Mouse (Mus musculus) liver, embryonic 14.5 days (tissue): ENCODE measurements around the gene Traf2. TPM values are rescaled to one million over a fixed set of nuclear protein-coding genes. Genes with fewer than 3 reads are reported as not detected.
"Not testable (repeated sequence)": the region's sequence is repeated elsewhere in the genome, so short reads cannot be mapped to it uniquely, and the experiment has no call there.

Experiments used
- ATAC-seq: fragments of 200-750 bp; cut with Nextera tagmentation; 2 replicates; pipeline ENCODE4 v1.8.0; 2017; ENCODE audit warnings: moderate number of reproducible peaks, mild to moderate bottlenecking, moderate library complexity; ENCODE audit not compliant: insufficient read depth
- DNase-seq, 3 experiments: peaks; one replicate each; pipeline ENCODE4 v3.0.0-alpha.2; 2012 to 2013; ENCODE audit warnings: low read depth in 3 of 3, low spot score in 3 of 3
- H3K27ac ChIP-seq: fragments of 300-500 bp; sonication (generic); 2 replicates; pipeline ENCODE4 v1.5.1; 2014; ENCODE audit warnings: moderate library complexity, mild to moderate bottlenecking, control low read depth, inconsistent platforms
- H3K27me3 ChIP-seq: fragments of 300-500 bp; sonication (generic); 2 replicates; pipeline ENCODE4 v1.6.1; 2014; ENCODE audit warnings: mild to moderate bottlenecking, low read length, moderate library complexity; ENCODE audit not compliant: control insufficient read depth, insufficient read depth
- H3K36me3 ChIP-seq: fragments of 300-500 bp; sonication (generic); replicated peaks from 2 replicates; pipeline ENCODE4 v1.6.1; 2014; ENCODE audit warnings: low read depth; ENCODE audit not compliant: control insufficient read depth, insufficient read depth
- H3K4me1 ChIP-seq, 2 experiments: fragments of 200-500 bp in 1 of 2; fragments of 300-500 bp in 1 of 2; sonication (generic) in 1 of 2; replicated peaks; 2 replicates each; pipeline ENCODE4 v1.6.1; 2012 to 2014; ENCODE audit warnings: antibody characterized with exemption in 1 of 2, inconsistent platforms in 1 of 2, low read length in 1 of 2; ENCODE audit not compliant: control insufficient read depth in 2 of 2, insufficient read depth in 2 of 2
- H3K4me2 ChIP-seq: fragments of 300-500 bp; sonication (generic); 2 replicates; pipeline ENCODE4 v1.6.1; 2014; ENCODE audit warnings: low read depth, mild to moderate bottlenecking, control low read depth, moderate library complexity
- H3K4me3 ChIP-seq, 2 experiments: fragments of 200-500 bp in 1 of 2; fragments of 300-500 bp in 1 of 2; sonication (generic) in 1 of 2; 2 replicates each; pipeline ENCODE4 v1.5.1; 2012 to 2014; ENCODE audit warnings: low read depth in 2 of 2, low read length in 2 of 2, mild to moderate bottlenecking in 2 of 2, control low read depth in 1 of 2, inconsistent platforms in 1 of 2, moderate library complexity in 1 of 2; ENCODE audit not compliant: insufficient read depth in 1 of 2
- H3K9ac ChIP-seq: fragments of 300-500 bp; sonication (generic); replicated peaks from 2 replicates; pipeline ENCODE4 v1.6.1; 2014; ENCODE audit warnings: mild to moderate bottlenecking, control low read depth, moderate library complexity
- H3K9me3 ChIP-seq: fragments of 300-500 bp; sonication (generic); 2 replicates; pipeline ENCODE4 v1.6.1; 2016; ENCODE audit warnings: low read length, mixed read lengths; ENCODE audit not compliant: control insufficient read depth
- CTCF ChIP-seq: IDR thresholded peaks from 2 replicates; pipeline ENCODE4 v1.5.1; 2016; ENCODE audit warnings: antibody characterized with exemption, low read depth, control low read depth
- EP300 ChIP-seq: IDR thresholded peaks from 2 replicates; pipeline ENCODE4 v1.6.1; 2016; ENCODE audit warnings: antibody characterized with exemption, low read depth
- WGBS: fragments of 180-500 bp; shearing (Covaris S2); extraction: QIAGEN DNeasy Blood & Tissue Kit; methylation state at CpG from one replicate; pipeline ENCODE4 v1.1.7; 2014; ENCODE audit not compliant: insufficient replicate concordance; 5-methylcytosine and 5-hydroxymethylcytosine counted together
- polyA plus RNA-seq, 2 experiments: library from polyadenylated mRNA; depleted of rRNA in 1 of 2; stranded (reverse) in 1 of 2; unstranded in 1 of 2; fragments of >200 nt; fragmentation: Nextera tagmentation in 1 of 2; extraction: Ambion mirVana in 1 of 2; gene quantifications; 2 replicates each; pipeline versions ENCODE4 v1.2.1 to v1.2.3; 2012 to 2014

Traf2 gene
- polyA plus RNA-seq, 2 experiments, result 5.9 to 12.3 TPM

DNA sequence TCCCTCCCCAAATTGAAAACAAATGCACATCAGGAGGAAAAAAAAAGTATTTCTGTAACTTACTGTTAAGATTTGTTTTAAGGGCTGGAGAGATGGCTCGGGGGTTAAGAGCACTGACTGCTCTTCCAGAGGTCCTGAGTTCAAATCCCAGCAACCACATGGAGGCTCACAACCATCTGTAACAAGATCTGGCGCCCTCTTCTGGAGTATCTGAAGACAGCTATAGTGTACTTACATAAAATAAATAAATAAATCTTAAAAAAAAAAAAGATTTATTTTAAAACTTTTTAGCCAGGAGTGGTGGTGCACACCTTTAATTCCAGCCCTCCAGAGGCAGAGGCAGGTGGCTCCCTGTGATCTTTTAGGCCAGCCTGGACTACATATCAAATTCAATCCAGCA lies 8.7 kb upstream of the Traf2 start:
- not testable (repeated sequence) for H3K9me3 ChIP-seq, H3K4me2 ChIP-seq, H3K9ac ChIP-seq, ATAC-seq, H3K4me3 ChIP-seq, H3K27ac ChIP-seq, DNase-seq, H3K36me3 ChIP-seq, H3K27me3 ChIP-seq
- H3K4me1 ChIP-seq, result peaks cover 8 to 16% of the 10 kb centered on the region in 2 experiments
- WGBS, result 37% methylated on average over 2 of the region's 2 CpGs
- peak; percentile 38; the same call in 1 of the 2 replicates for TF ChIP-seq CTCF

DNA sequence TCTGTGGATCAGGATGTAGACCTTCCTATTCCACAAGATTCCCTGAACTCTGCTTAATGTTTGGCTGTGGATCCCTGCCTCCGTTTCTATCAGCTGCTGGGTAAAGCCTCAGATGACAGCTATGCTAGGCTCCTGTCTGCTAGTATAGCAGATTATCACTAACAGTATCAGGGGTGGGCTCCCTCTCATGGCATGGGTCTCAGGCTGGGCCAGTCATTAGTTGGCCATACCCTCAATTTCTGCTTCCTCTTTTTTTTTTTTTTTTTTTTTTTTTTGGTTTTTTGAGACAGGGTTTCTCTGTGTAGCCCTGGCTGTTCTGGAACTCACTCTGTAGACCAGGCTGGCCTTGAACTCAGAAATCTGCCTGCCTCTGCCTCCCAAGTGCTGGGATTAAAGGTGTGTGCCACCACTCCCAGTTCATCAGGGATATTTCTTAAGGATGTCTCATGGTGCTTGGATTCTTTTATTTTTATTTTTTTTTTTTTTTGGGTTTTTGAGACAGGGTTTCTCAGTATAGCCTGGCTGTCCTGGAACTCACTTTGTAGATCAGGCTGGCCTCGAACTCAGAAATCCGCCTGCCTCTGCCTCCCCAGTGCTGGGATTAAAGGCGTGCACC lies 6.5 kb upstream of the Traf2 start:
- not testable (repeated sequence) for H3K36me3 ChIP-seq, H3K4me3 ChIP-seq, H3K27ac ChIP-seq, H3K27me3 ChIP-seq, H3K9me3 ChIP-seq, DNase-seq, H3K4me1 ChIP-seq, ATAC-seq, H3K9ac ChIP-seq, H3K4me2 ChIP-seq
- 69% methylated on average over 4 of the region's 4 CpGs for WGBS

DNA sequence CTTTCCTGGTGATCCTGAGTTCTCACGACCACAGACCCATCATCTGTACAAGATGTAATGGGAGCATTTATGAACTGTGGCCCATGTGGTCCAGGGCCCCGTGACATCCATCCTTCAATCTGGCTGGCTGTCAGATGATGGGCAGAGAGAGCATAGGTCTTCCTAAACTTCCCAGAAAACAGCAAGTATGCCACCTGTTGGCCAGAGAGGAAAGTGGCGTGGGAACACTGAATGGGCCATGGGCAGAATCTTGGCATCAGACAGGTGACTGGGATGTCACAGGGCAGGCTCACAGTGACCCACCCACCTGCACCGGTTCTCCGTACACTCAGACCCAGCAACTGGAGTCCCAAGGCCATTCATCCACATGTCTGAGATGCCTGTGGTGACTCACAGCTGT lies 4.4 kb upstream of the Traf2 start:
- TF ChIP-seq CTCF, result peak; percentile 80
- TF ChIP-seq EP300, result no peak

DNA sequence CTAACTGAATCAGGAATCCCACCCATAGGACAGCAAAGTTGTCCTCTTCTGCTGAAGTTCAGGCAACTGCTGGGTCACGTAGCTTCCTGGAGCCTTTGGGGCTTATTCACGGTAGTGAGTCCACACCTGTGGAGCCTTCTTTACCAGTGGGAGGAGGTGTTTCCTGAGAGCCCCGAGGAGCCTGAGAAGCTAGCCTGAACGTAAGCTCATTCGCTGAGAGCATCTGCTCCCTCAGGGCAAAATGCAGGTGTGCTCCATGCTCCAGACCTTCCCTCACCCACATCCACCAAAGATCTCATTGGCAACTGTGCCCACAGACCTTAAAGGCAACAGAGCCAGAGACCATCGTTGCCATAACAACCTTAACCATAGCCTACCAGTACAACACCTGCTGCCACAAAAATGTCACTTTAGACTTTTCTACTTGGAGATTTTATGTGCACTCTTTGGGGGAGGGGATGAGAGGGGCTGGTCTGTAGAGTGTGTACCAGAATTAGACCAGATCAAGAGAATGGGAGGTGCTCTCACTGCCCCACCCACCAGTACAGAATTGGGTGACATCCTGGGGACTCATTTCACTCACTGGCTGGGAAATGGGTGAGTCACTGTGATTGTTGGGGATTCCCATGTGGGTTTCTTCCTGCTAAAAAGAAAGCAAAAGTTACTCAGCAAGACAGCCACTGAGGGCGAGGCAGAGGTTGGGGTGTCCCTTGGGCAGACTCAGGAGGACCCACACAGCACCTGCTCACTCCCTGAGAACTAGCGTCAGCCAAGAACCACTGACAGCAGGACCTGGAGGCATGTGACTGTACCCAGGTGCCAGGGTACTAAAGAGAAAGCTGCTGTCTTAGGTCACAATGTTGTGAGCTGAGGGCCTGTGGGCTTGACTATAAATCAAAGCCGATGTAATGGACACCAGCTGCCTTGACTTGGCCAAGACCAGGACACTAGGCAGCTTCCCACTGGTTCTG lies 2.6 kb upstream of the Traf2 start:
- peaks cover 2% of the 10 kb centered on the region; the same call in 1 of the 2 replicates for H3K36me3 ChIP-seq
- no peak for ATAC-seq
- no peaks in the 10 kb centered on the region for H3K27me3 ChIP-seq
- H3K27ac ChIP-seq, result no peak overlapping the region
- no peak overlapping the region for H3K9ac ChIP-seq
- DNase-seq, result no peak
- no peak overlapping the region for H3K4me2 ChIP-seq
- 62% methylated on average over 9 of the region's 9 CpGs for WGBS
- H3K4me3 ChIP-seq, result no peak overlapping the region
- no peaks in the 10 kb centered on the region for H3K9me3 ChIP-seq
- peaks cover 5 to 13% of the 10 kb centered on the region in 2 experiments for H3K4me1 ChIP-seq
- TF ChIP-seq CTCF (no peak), EP300 (no peak)

More for the DNA sequence above, 4.4 kb upstream of the Traf2 start:
- H3K27ac ChIP-seq, result no peak overlapping the region
- ATAC-seq (no peak), DNase-seq (no peak)
- no peaks in the 10 kb centered on the region for H3K9me3 ChIP-seq
- 31% methylated on average over 5 of the region's 5 CpGs for WGBS
- no peaks in the 10 kb centered on the region for H3K27me3 ChIP-seq
- H3K4me2 ChIP-seq, result no peak overlapping the region
- H3K36me3 ChIP-seq, result no peaks in the 10 kb centered on the region
- H3K4me1 ChIP-seq, result peaks cover 0 to 3% of the 10 kb centered on the region in 2 experiments; a peak in 1 of 4 replicates
- H3K9ac ChIP-seq, result no peak overlapping the region
- H3K4me3 ChIP-seq, result no peak overlapping the region
